Mouse (Mus musculus) olfactory bulb, adult 2 months (tissue): ENCODE data around the gene Elovl3.
"Not testable (repeated sequence)": the region's sequence is repeated elsewhere in the genome, so short reads cannot be mapped to it uniquely, and the experiment has no call there.

Experiments
- CTCF ChIP-seq: fragments of 200-500 bp; IDR thresholded peaks from 2 replicates; pipeline ENCODE4 v1.5.1; 2012; ENCODE audit warnings: low read depth, mild to moderate bottlenecking, low read length, moderate library complexity; ENCODE audit not compliant: insufficient read depth
- POLR2A ChIP-seq: fragments of 200-500 bp; IDR thresholded peaks from 2 replicates; pipeline ENCODE4 v1.6.1; 2012; ENCODE audit warnings: mild to moderate bottlenecking, low read depth, low read length, moderate library complexity; ENCODE audit not compliant: insufficient read depth

DNA sequence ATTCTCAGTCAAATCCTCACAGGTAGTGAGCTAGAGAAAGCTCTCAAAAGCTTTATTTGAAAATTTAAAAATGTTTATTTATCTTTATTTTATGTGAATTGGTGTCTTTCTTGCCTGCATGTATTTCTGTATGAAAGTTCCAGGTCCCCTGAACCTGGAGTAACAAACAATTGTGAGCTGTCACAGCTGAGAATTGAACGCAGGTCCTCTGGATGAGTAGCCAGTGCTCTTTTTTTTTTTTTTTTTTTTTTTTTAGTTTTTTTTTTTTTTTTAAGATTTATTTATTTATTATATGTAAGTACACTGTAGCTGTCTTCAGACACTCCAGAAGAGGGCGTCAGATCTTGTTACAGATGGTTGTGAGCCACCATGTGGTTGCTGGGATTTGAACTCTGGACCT lies 35.5 kb downstream of the Elovl3 start:
- not testable (repeated sequence) for TF ChIP-seq POLR2A, CTCF
